Mouse (Mus musculus): ENCODE results near the gene Ttc39a. TPM values are rescaled to one million over a fixed set of nuclear protein-coding genes. Genes with fewer than 3 reads are reported as not detected.

Ttc39a gene
- polyA plus RNA-seq, 1 experiment from 2014 or later = 29.7 TPM

GRCm38 (mm10) chr4:109412233-109412632 lies 5.8 kb downstream of the Ttc39a start:
- no peak overlapping the region for H3K27ac ChIP-seq (replicated peaks)
- H3K4me2 ChIP-seq (replicated peaks; ENCODE audit: low read depth) = no peak overlapping the region
- H3K4me3 ChIP-seq (ENCODE audit: low read depth, low read length) = no peak overlapping the region
- DNase-seq (ENCODE audit: low spot score) (no peak), ATAC-seq (ENCODE audit: low FRiP score, low TSS enrichment) (no peak)
- 83% methylated on average over 5 of the region's 5 CpGs for WGBS
- no peaks in the 10 kb centered on the region for H3K36me3 ChIP-seq (ENCODE audit: control insufficient read depth, insufficient read depth, low read length)
- TF ChIP-seq CTCF (IDR thresholded peaks at IDR 0.05; ENCODE audit: low read depth) (no peak), EP300 (optimal IDR thresholded peaks at IDR 0.05) (no peak)
- H3K9me3 ChIP-seq (ENCODE audit: control insufficient read depth, low read length) = no peaks in the 10 kb centered on the region
- no peak overlapping the region for H3K9ac ChIP-seq (ENCODE audit: low read length)
- H3K27me3 ChIP-seq (ENCODE audit: control insufficient read depth, insufficient read depth, low read length) = no peaks in the 10 kb centered on the region
- no peaks in the 10 kb centered on the region for H3K4me1 ChIP-seq (replicated peaks; ENCODE audit: control insufficient read depth, insufficient read depth)

GRCm38 (mm10) chr4:109417998-109418397 lies 11.6 kb downstream of the Ttc39a start:
- Histone ChIP-seq H3K9ac (ENCODE audit: low read length) (no peak overlapping the region), H3K4me2 (replicated peaks; ENCODE audit: low read depth) (no peak overlapping the region), H3K4me1 (replicated peaks; ENCODE audit: control insufficient read depth, insufficient read depth) (no peaks in the 10 kb centered on the region), H3K36me3 (ENCODE audit: control insufficient read depth, insufficient read depth, low read length) (no peaks in the 10 kb centered on the region), H3K4me3 (ENCODE audit: low read depth, low read length) (no peak overlapping the region), H3K27me3 (ENCODE audit: control insufficient read depth, insufficient read depth, low read length) (no peaks in the 10 kb centered on the region), H3K27ac (replicated peaks) (no peak overlapping the region), H3K9me3 (ENCODE audit: control insufficient read depth, low read length) (no peaks in the 10 kb centered on the region)
- no peak for TF ChIP-seq EP300 (optimal IDR thresholded peaks at IDR 0.05)
- no peak for TF ChIP-seq CTCF (IDR thresholded peaks at IDR 0.05; ENCODE audit: low read depth)
- 67% methylated on average over 1 of the region's 1 CpGs for WGBS
- DNase-seq (ENCODE audit: low spot score) (no peak), ATAC-seq (ENCODE audit: low FRiP score, low TSS enrichment) (no peak)

GRCm38 (mm10) chr4:109419017-109419416 lies 12.6 kb downstream of the Ttc39a start:
- Histone ChIP-seq H3K9ac (ENCODE audit: low read length) (no peak overlapping the region), H3K4me2 (replicated peaks; ENCODE audit: low read depth) (no peak overlapping the region), H3K9me3 (ENCODE audit: control insufficient read depth, low read length) (no peaks in the 10 kb centered on the region), H3K27ac (replicated peaks) (no peak overlapping the region), H3K4me3 (ENCODE audit: low read depth, low read length) (no peak overlapping the region), H3K36me3 (ENCODE audit: control insufficient read depth, insufficient read depth, low read length) (no peaks in the 10 kb centered on the region), H3K4me1 (replicated peaks; ENCODE audit: control insufficient read depth, insufficient read depth) (no peaks in the 10 kb centered on the region), H3K27me3 (ENCODE audit: control insufficient read depth, insufficient read depth, low read length) (no peaks in the 10 kb centered on the region)
- TF ChIP-seq CTCF (IDR thresholded peaks at IDR 0.05; ENCODE audit: low read depth) = no peak
- no peak for TF ChIP-seq EP300 (optimal IDR thresholded peaks at IDR 0.05)
- ATAC-seq (ENCODE audit: low FRiP score, low TSS enrichment) = no peak
- DNase-seq (ENCODE audit: low spot score) = no peak
- WGBS = 34% methylated on average over 3 of the region's 3 CpGs

GRCm38 (mm10) chr4:109419563-109419962 lies 13.1 kb downstream of the Ttc39a start:
- Histone ChIP-seq H3K4me2 (replicated peaks; ENCODE audit: low read depth) (no peak overlapping the region), H3K4me1 (replicated peaks; ENCODE audit: control insufficient read depth, insufficient read depth) (no peaks in the 10 kb centered on the region), H3K4me3 (ENCODE audit: low read depth, low read length) (no peak overlapping the region), H3K9ac (ENCODE audit: low read length) (no peak overlapping the region), H3K36me3 (ENCODE audit: control insufficient read depth, insufficient read depth, low read length) (no peaks in the 10 kb centered on the region), H3K9me3 (ENCODE audit: control insufficient read depth, low read length) (no peaks in the 10 kb centered on the region), H3K27ac (replicated peaks) (no peak overlapping the region), H3K27me3 (ENCODE audit: control insufficient read depth, insufficient read depth, low read length) (no peaks in the 10 kb centered on the region)
- WGBS = 89% methylated on average over 4 of the region's 4 CpGs
- no peak for TF ChIP-seq EP300 (optimal IDR thresholded peaks at IDR 0.05)
- no peak for TF ChIP-seq CTCF (IDR thresholded peaks at IDR 0.05; ENCODE audit: low read depth)
- no peak for ATAC-seq (ENCODE audit: low FRiP score, low TSS enrichment)
- no peak for DNase-seq (ENCODE audit: low spot score)

GRCm38 (mm10) chr4:109420138-109420795 lies 13.8 kb downstream of the Ttc39a start:
- no peak overlapping the region for H3K4me2 ChIP-seq (replicated peaks; ENCODE audit: low read depth)
- no peaks in the 10 kb centered on the region for H3K4me1 ChIP-seq (replicated peaks; ENCODE audit: control insufficient read depth, insufficient read depth)
- peak overlapping the region; percentile 73 for H3K27ac ChIP-seq (replicated peaks)
- no peaks in the 10 kb centered on the region for H3K36me3 ChIP-seq (ENCODE audit: control insufficient read depth, insufficient read depth, low read length)
- 56% methylated on average over 8 of the region's 8 CpGs for WGBS
- TF ChIP-seq EP300 (optimal IDR thresholded peaks at IDR 0.05) (peak; percentile 24), CTCF (IDR thresholded peaks at IDR 0.05; ENCODE audit: low read depth) (peak; percentile 52)
- no peak overlapping the region for H3K4me3 ChIP-seq (ENCODE audit: low read depth, low read length)
- no peaks in the 10 kb centered on the region for H3K27me3 ChIP-seq (ENCODE audit: control insufficient read depth, insufficient read depth, low read length)
- H3K9me3 ChIP-seq (ENCODE audit: control insufficient read depth, low read length) = no peaks in the 10 kb centered on the region
- H3K9ac ChIP-seq (ENCODE audit: low read length) = no peak overlapping the region
- peak; percentile 78 for DNase-seq (ENCODE audit: low spot score)
- peak; percentile 63 for ATAC-seq (ENCODE audit: low FRiP score, low TSS enrichment)

- Histone ChIP-seq H3K4me3 (ENCODE audit: low read depth, low read length) (no peak overlapping the region), H3K4me1 (replicated peaks; ENCODE audit: control insufficient read depth, insufficient read depth) (no peaks in the 10 kb centered on the region), H3K9ac (ENCODE audit: low read length) (no peak overlapping the region), H3K36me3 (ENCODE audit: control insufficient read depth, insufficient read depth, low read length) (no peaks in the 10 kb centered on the region), H3K4me2 (replicated peaks; ENCODE audit: low read depth) (no peak overlapping the region), H3K27me3 (ENCODE audit: control insufficient read depth, insufficient read depth, low read length) (no peaks in the 10 kb centered on the region), H3K27ac (replicated peaks) (peak overlapping the region; percentile 73; the same call in 1 of the 2 replicates), H3K9me3 (ENCODE audit: control insufficient read depth, low read length) (no peaks in the 10 kb centered on the region)
- TF ChIP-seq CTCF (IDR thresholded peaks at IDR 0.05; ENCODE audit: low read depth) = no peak
- TF ChIP-seq EP300 (optimal IDR thresholded peaks at IDR 0.05) = no peak
- ATAC-seq (ENCODE audit: low FRiP score, low TSS enrichment) (peak; percentile 96), DNase-seq (ENCODE audit: low spot score) (peak; percentile 71)
- WGBS = 50% methylated on average over 7 of the region's 7 CpGs
These were observed 15.2 kb downstream of the Ttc39a start for GRCm38 (mm10) chr4:109421608-109422007.

Data from stomach, postnatal 0 days (tissue).